Mouse (Mus musculus): Measurements from ENCODE around the gene Tff1. TPM values are rescaled to one million over a fixed set of nuclear protein-coding genes. Genes with fewer than 3 reads are reported as not detected.

The Tff1 gene
- polyA plus RNA-seq, 1 experiment, result 0.85 TPM

- TF ChIP-seq E2F4 (IDR thresholded peaks at IDR 0.05; ENCODE audit: insufficient read depth) (no peak), MYOG (IDR thresholded peaks at IDR 0.05; ENCODE audit: control insufficient read depth in 1 of 3, insufficient read depth in 1 of 3, insufficient read length in 2 of 3, low read depth in 2 of 3) (no peak), POLR2A (IDR thresholded peaks at IDR 0.05; ENCODE audit: insufficient read length, low read depth) (no peak), MAX (IDR thresholded peaks at IDR 0.05; ENCODE audit: low read depth) (no peak), MYOD1 (IDR thresholded peaks at IDR 0.05; ENCODE audit: control insufficient read depth in 1 of 3, insufficient read length in 2 of 3, low read depth in 2 of 3) (no peak), REST (IDR thresholded peaks at IDR 0.05; ENCODE audit: insufficient read depth, insufficient read length) (no peak), POLR2AphosphoS2 (IDR thresholded peaks at IDR 0.05; ENCODE audit: insufficient read length, low read depth) (no peak), SRF (IDR thresholded peaks at IDR 0.05; ENCODE audit: control insufficient read depth, insufficient read length, low read depth) (no peak), TCF12 (IDR thresholded peaks at IDR 0.05; ENCODE audit: insufficient read depth, poor library complexity, severe bottlenecking) (no peak), TCF3 (IDR thresholded peaks at IDR 0.05; ENCODE audit: insufficient read length, low read depth) (no peak), USF1 (IDR thresholded peaks at IDR 0.05; ENCODE audit: low read depth) (no peak), CEBPB (IDR thresholded peaks at IDR 0.05; ENCODE audit: insufficient read depth, poor library complexity, severe bottlenecking) (no peak)
- Histone ChIP-seq H3K79me2 (ENCODE audit: control insufficient read depth, insufficient read depth) (no peaks in the 10 kb centered on the region), H3K36me3 (ENCODE audit: control insufficient read depth, insufficient read depth) (no peaks in the 10 kb centered on the region), H3K4me2 (ENCODE audit: low read depth) (no peak overlapping the region), H3K27me3 (ENCODE audit: control insufficient read depth, insufficient read depth, insufficient read length) (peaks cover 15% of the 10 kb centered on the region), H3ac (ENCODE audit: control insufficient read depth, insufficient read length) (no peak overlapping the region), H3K4me3 (no peak overlapping the region)
Measured at GRCm38 (mm10) chr17:31208654-31209053, 43.6 kb upstream of the Tff1 start.

GRCm38 (mm10) chr17:31207771-31208334 lies 42.8 kb upstream of the Tff1 start, which contains the start of gene Ubash3a:
Ubash3a (plus strand) TSS chr17:31207873.
- Histone ChIP-seq H3K79me2 (ENCODE audit: control insufficient read depth, insufficient read depth) (no peaks in the 10 kb centered on the region), H3ac (ENCODE audit: control insufficient read depth, insufficient read length) (no peak within 1 kb of the TSS), H3K27me3 (ENCODE audit: control insufficient read depth, insufficient read depth, insufficient read length) (peaks cover 15% of the 10 kb centered on the region), H3K36me3 (ENCODE audit: control insufficient read depth, insufficient read depth) (no peaks in the 10 kb centered on the region), H3K4me2 (ENCODE audit: low read depth) (no peak within 1 kb of the TSS), H3K4me3 (no peak within 1 kb of the TSS)
- TF ChIP-seq MAX (IDR thresholded peaks at IDR 0.05; ENCODE audit: low read depth) (no peak), USF1 (IDR thresholded peaks at IDR 0.05; ENCODE audit: low read depth) (no peak), MYOG (IDR thresholded peaks at IDR 0.05; ENCODE audit: control insufficient read depth in 1 of 3, insufficient read depth in 1 of 3, insufficient read length in 2 of 3, low read depth in 2 of 3) (no peak), POLR2A (IDR thresholded peaks at IDR 0.05; ENCODE audit: insufficient read length, low read depth) (no peak)

GRCm38 (mm10) chr17:31198877-31199276 lies 33.8 kb upstream of the Tff1 start, which contains the start of gene Tmprss3:
Tmprss3 (minus strand) TSS chr17:31198977.
- Histone ChIP-seq H3K27me3 (ENCODE audit: control insufficient read depth, insufficient read depth, insufficient read length) (no peaks in the 10 kb centered on the region), H3K79me2 (ENCODE audit: control insufficient read depth, insufficient read depth) (no peaks in the 10 kb centered on the region), H3K36me3 (ENCODE audit: control insufficient read depth, insufficient read depth) (no peaks in the 10 kb centered on the region), H3K4me3 (no peak within 1 kb of the TSS), H3ac (ENCODE audit: control insufficient read depth, insufficient read length) (no peak within 1 kb of the TSS), H3K4me2 (ENCODE audit: low read depth) (no peak within 1 kb of the TSS)
- no peak for TF ChIP-seq REST (IDR thresholded peaks at IDR 0.05; ENCODE audit: insufficient read depth, insufficient read length)

GRCm38 (mm10) chr17:31196283-31196682 lies 31.2 kb upstream of the Tff1 start:
- no peak overlapping the region for H3K4me3 ChIP-seq
- TF ChIP-seq USF1 (IDR thresholded peaks at IDR 0.05; ENCODE audit: low read depth) (no peak), MYOG (IDR thresholded peaks at IDR 0.05; ENCODE audit: control insufficient read depth in 1 of 3, insufficient read depth in 1 of 3, insufficient read length in 2 of 3, low read depth in 2 of 3) (no peak), POLR2A (IDR thresholded peaks at IDR 0.05; ENCODE audit: insufficient read length, low read depth) (no peak), REST (IDR thresholded peaks at IDR 0.05; ENCODE audit: insufficient read depth, insufficient read length) (no peak), MYOD1 (IDR thresholded peaks at IDR 0.05; ENCODE audit: control insufficient read depth in 1 of 3, insufficient read length in 2 of 3, low read depth in 2 of 3) (no peak), TCF3 (IDR thresholded peaks at IDR 0.05; ENCODE audit: insufficient read length, low read depth) (no peak), E2F4 (IDR thresholded peaks at IDR 0.05; ENCODE audit: insufficient read depth) (no peak), POLR2AphosphoS2 (IDR thresholded peaks at IDR 0.05; ENCODE audit: insufficient read length, low read depth) (no peak), SRF (IDR thresholded peaks at IDR 0.05; ENCODE audit: control insufficient read depth, insufficient read length, low read depth) (no peak), TCF12 (IDR thresholded peaks at IDR 0.05; ENCODE audit: insufficient read depth, poor library complexity, severe bottlenecking) (no peak), MAX (IDR thresholded peaks at IDR 0.05; ENCODE audit: low read depth) (no peak), CEBPB (IDR thresholded peaks at IDR 0.05; ENCODE audit: insufficient read depth, poor library complexity, severe bottlenecking) (no peak)
- H3K4me2 ChIP-seq (ENCODE audit: low read depth), result no peak overlapping the region
- no peaks in the 10 kb centered on the region for H3K79me2 ChIP-seq (ENCODE audit: control insufficient read depth, insufficient read depth)
- H3K27me3 ChIP-seq (ENCODE audit: control insufficient read depth, insufficient read depth, insufficient read length), result no peaks in the 10 kb centered on the region
- no peaks in the 10 kb centered on the region for H3K36me3 ChIP-seq (ENCODE audit: control insufficient read depth, insufficient read depth)
- no peak overlapping the region for H3ac ChIP-seq (ENCODE audit: control insufficient read depth, insufficient read length)

GRCm38 (mm10) chr17:31195207-31195606 lies 30.1 kb upstream of the Tff1 start:
- no peak overlapping the region for H3K4me2 ChIP-seq (ENCODE audit: low read depth)
- no peaks in the 10 kb centered on the region for H3K79me2 ChIP-seq (ENCODE audit: control insufficient read depth, insufficient read depth)
- H3K36me3 ChIP-seq (ENCODE audit: control insufficient read depth, insufficient read depth), result no peaks in the 10 kb centered on the region
- TF ChIP-seq USF1 (IDR thresholded peaks at IDR 0.05; ENCODE audit: low read depth), result no peak
- TF ChIP-seq MYOD1 (IDR thresholded peaks at IDR 0.05; ENCODE audit: control insufficient read depth in 1 of 3, insufficient read length in 2 of 3, low read depth in 2 of 3), result no peak
- no peak for TF ChIP-seq MYOG (IDR thresholded peaks at IDR 0.05; ENCODE audit: control insufficient read depth in 1 of 3, insufficient read depth in 1 of 3, insufficient read length in 2 of 3, low read depth in 2 of 3)
- TF ChIP-seq TCF12 (IDR thresholded peaks at IDR 0.05; ENCODE audit: insufficient read depth, poor library complexity, severe bottlenecking), result no peak
- no peak for TF ChIP-seq MAX (IDR thresholded peaks at IDR 0.05; ENCODE audit: low read depth)
- no peak for TF ChIP-seq POLR2AphosphoS2 (IDR thresholded peaks at IDR 0.05; ENCODE audit: insufficient read length, low read depth)
- no peak for TF ChIP-seq TCF3 (IDR thresholded peaks at IDR 0.05; ENCODE audit: insufficient read length, low read depth)
- no peak for TF ChIP-seq POLR2A (IDR thresholded peaks at IDR 0.05; ENCODE audit: insufficient read length, low read depth)
- no peak for TF ChIP-seq E2F4 (IDR thresholded peaks at IDR 0.05; ENCODE audit: insufficient read depth)
- TF ChIP-seq REST (IDR thresholded peaks at IDR 0.05; ENCODE audit: insufficient read depth, insufficient read length), result no peak
- no peak for TF ChIP-seq SRF (IDR thresholded peaks at IDR 0.05; ENCODE audit: control insufficient read depth, insufficient read length, low read depth)
- no peak overlapping the region for H3ac ChIP-seq (ENCODE audit: control insufficient read depth, insufficient read length)
- no peak overlapping the region for H3K4me3 ChIP-seq
- no peaks in the 10 kb centered on the region for H3K27me3 ChIP-seq (ENCODE audit: control insufficient read depth, insufficient read depth, insufficient read length)

Measured in myocyte (in vitro differentiated cells).